Mouse (Mus musculus) heart, embryonic 15.5 days (tissue): ENCODE data around the gene Spsb1. TPM values are rescaled to one million over a fixed set of nuclear protein-coding genes. Genes with fewer than 3 reads are reported as not detected.

Experiments
- ATAC-seq: fragments of 200-750 bp; cut with Nextera tagmentation; replicated peaks from 2 replicates; pipeline ENCODE4 v1.8.0; 2017; ENCODE audit warnings: low read depth, moderate TSS enrichment; ENCODE audit not compliant: insufficient number of reproducible peaks, insufficient read depth, low FRiP score
- H3K27ac ChIP-seq: fragments of 300-500 bp; sonication (generic); 2 replicates; pipeline ENCODE4 v1.5.1; 2015; ENCODE audit warnings: mild to moderate bottlenecking, inconsistent platforms
- H3K27me3 ChIP-seq: fragments of 300-500 bp; sonication (generic); 2 replicates; pipeline ENCODE4 v1.6.1; 2015; ENCODE audit warnings: inconsistent platforms
- H3K36me3 ChIP-seq: fragments of 300-500 bp; sonication (generic); 2 replicates; pipeline ENCODE4 v1.6.1; 2015; ENCODE audit warnings: mild to moderate bottlenecking, inconsistent platforms
- H3K4me1 ChIP-seq: fragments of 300-500 bp; sonication (generic); replicated peaks from 2 replicates; pipeline ENCODE4 v1.6.1; 2015; ENCODE audit warnings: inconsistent platforms
- H3K4me2 ChIP-seq: fragments of 300-500 bp; sonication (generic); 2 replicates; pipeline ENCODE4 v1.6.1; 2015; ENCODE audit warnings: inconsistent platforms, mild to moderate bottlenecking, moderate library complexity
- H3K4me3 ChIP-seq: fragments of 300-500 bp; sonication (generic); 2 replicates; pipeline ENCODE4 v1.5.1; 2015; ENCODE audit warnings: mild to moderate bottlenecking, inconsistent platforms
- H3K9ac ChIP-seq: fragments of 300-500 bp; sonication (generic); 2 replicates; pipeline ENCODE4 v1.6.1; 2015; ENCODE audit warnings: mild to moderate bottlenecking, inconsistent platforms
- H3K9me3 ChIP-seq: fragments of 300-500 bp; sonication (generic); replicated peaks from 2 replicates; pipeline ENCODE4 v1.6.1; 2016; ENCODE audit warnings: inconsistent platforms
- WGBS: fragments of 180-500 bp; shearing (Covaris S2); methylation state at CpG from one replicate; pipeline ENCODE4 v1.1.7; 2015; ENCODE audit warnings: mixed read lengths; 5-methylcytosine and 5-hydroxymethylcytosine counted together
- polyA plus RNA-seq: library from polyadenylated mRNA; unstranded; fragments of >200 nt; fragmentation: Nextera tagmentation; extraction: Ambion mirVana; gene quantifications from 2 replicates; pipeline ENCODE4 v1.2.1, GENCODE M21; 2015

Spsb1 gene
- polyA plus RNA-seq, 1 experiment from 2014 or later, result 10.2 TPM

DNA sequence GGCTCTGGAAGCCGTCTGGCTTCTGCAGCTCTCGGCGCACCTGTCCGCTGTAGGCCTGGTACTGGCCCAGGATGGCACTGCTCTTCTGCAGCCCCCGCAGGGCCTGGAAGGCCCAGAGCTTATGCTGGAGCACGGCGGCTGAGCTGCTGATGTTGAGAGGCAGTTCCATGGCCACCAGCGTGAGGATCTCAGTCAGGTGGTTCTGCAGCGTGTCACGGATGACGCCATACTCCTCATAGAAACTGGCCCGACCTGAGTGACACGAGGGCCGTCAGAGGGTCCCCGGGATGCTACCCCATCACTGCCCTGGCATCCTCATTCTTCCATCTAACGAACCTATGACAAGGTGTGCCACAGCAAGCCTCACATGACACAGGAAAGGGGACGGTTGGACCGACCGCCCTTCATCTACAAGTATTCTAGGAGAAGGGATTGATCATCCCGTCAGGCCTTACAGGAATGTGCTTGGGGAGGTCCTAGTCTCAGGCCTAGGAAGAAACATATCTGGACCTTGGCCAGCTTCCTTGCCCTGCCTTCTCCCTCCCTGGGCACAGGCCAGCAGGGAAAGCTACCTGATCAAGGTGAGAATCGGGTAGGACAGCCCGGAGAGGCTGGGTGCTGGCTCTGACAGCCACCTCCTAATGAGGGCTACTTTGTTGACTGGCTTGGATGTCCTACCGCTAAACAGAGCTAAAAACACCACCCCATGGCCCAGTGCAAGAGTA, 29.2 kb upstream of the Spsb1 start:
- 89% methylated on average over 23 of the region's 23 CpGs for WGBS
- H3K4me3 ChIP-seq, result no peak overlapping the region
- ATAC-seq, result no peak
- H3K27me3 ChIP-seq, result no peaks in the 10 kb centered on the region
- peaks cover 6% of the 10 kb centered on the region; the same call in 1 of the 2 replicates for H3K36me3 ChIP-seq
- H3K9ac ChIP-seq, result no peak overlapping the region
- H3K4me1 ChIP-seq, result peaks cover 18% of the 10 kb centered on the region
- no peaks in the 10 kb centered on the region for H3K9me3 ChIP-seq
- H3K27ac ChIP-seq, result no peak overlapping the region
- no peak overlapping the region for H3K4me2 ChIP-seq

DNA sequence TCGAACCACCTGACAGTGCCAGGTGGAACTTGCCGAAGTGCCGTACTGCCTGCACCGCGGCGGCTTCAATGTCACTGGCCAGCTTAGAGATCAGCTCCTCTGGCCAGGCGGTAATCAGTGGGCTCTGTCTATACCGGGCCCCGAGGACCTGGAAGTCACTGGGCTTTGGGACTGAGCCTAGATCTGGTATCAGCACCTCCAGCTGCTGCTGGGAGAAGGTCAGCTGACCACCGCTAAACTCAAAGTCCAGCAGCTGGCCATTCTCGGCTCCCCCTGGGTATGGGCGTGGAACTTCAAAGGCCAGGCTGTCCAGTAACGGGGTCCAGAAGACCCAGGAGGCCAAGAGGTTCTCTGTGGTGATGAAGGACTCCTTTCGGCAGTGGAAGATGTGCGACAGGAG, 27.3 kb upstream of the Spsb1 start:
- H3K9me3 ChIP-seq, result no peaks in the 10 kb centered on the region
- peaks cover 24% of the 10 kb centered on the region for H3K4me1 ChIP-seq
- 77% methylated on average over 15 of the region's 15 CpGs for WGBS
- no peak overlapping the region for H3K4me3 ChIP-seq
- H3K36me3 ChIP-seq, result peaks cover 6% of the 10 kb centered on the region; the same call in 1 of the 2 replicates
- no peak for ATAC-seq
- H3K27me3 ChIP-seq, result no peaks in the 10 kb centered on the region
- no peak overlapping the region for H3K27ac ChIP-seq
- no peak overlapping the region for H3K4me2 ChIP-seq
- no peak overlapping the region for H3K9ac ChIP-seq

DNA sequence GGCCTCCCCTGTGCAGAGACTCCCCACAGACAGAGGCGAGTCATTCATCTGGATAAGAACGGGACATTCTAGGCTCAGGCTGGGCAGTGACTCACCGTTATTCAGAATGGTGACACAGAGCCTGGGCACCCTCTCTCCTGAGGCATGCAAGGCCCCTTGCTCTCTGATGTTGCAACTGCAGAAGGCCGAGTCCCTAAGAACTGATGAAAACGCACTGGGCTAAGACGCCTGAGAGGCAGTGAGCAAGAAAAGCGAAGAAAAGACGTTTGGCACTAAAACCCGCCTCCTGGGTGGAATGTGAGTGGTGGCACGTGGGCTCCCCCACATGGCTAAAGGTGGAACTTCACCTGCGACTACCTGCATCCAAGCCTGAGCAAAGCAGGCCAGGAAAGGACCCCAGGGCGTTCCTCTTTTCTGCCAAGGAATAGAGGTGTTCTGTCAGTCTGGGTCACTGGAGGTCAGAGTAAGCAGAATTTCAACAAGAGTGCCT, 25.0 kb upstream of the Spsb1 start:
- H3K9ac ChIP-seq, result peak overlapping the region; percentile 43; the same call in 1 of the 2 replicates
- WGBS, result 8% methylated on average over 12 of the region's 12 CpGs

DNA sequence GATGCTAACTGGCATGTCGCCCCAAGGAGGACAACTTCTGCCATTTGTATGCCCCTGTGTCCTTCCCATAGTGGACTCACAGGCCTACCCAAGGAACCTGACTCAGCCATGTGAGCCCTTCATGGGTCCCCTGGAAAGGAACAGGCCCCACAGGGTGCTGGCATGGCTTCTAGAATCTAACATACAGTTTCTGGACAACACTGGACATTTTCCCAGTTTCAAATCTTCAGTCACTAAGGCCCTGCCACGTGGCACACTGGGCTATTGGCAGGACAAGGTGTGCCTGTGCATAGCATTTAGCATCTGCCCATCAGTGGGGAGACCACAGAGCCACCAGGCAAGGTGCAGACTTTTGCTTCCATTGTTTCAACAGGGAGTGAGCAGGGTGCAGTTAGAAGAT, 24.0 kb upstream of the Spsb1 start:
- H3K27me3 ChIP-seq, result no peaks in the 10 kb centered on the region
- H3K4me1 ChIP-seq, result peaks cover 33% of the 10 kb centered on the region
- H3K27ac ChIP-seq, result no peak overlapping the region
- H3K4me2 ChIP-seq, result no peak overlapping the region
- H3K9me3 ChIP-seq, result no peaks in the 10 kb centered on the region
- ATAC-seq, result no peak
- no peak overlapping the region for H3K4me3 ChIP-seq
- 81% methylated on average over 2 of the region's 2 CpGs for WGBS
- H3K9ac ChIP-seq, result no peak overlapping the region
- peaks cover 6% of the 10 kb centered on the region; the same call in 1 of the 2 replicates for H3K36me3 ChIP-seq

More for the DNA sequence above, 25.0 kb upstream of the Spsb1 start:
- Histone ChIP-seq H3K4me1 (peaks cover 33% of the 10 kb centered on the region), H3K27ac (0 out of 2 replicates have a peak overlapping the region, but pooled peaks have one; percentile 10), H3K9me3 (no peaks in the 10 kb centered on the region), H3K27me3 (no peaks in the 10 kb centered on the region), H3K4me3 (peak overlapping the region; percentile 23; the same call in 1 of the 2 replicates), H3K4me2 (peak overlapping the region; percentile 65), H3K36me3 (peaks cover 6% of the 10 kb centered on the region; the same call in 1 of the 2 replicates)
- peak; percentile 29; the same call in 1 of the 2 replicates for ATAC-seq

DNA sequence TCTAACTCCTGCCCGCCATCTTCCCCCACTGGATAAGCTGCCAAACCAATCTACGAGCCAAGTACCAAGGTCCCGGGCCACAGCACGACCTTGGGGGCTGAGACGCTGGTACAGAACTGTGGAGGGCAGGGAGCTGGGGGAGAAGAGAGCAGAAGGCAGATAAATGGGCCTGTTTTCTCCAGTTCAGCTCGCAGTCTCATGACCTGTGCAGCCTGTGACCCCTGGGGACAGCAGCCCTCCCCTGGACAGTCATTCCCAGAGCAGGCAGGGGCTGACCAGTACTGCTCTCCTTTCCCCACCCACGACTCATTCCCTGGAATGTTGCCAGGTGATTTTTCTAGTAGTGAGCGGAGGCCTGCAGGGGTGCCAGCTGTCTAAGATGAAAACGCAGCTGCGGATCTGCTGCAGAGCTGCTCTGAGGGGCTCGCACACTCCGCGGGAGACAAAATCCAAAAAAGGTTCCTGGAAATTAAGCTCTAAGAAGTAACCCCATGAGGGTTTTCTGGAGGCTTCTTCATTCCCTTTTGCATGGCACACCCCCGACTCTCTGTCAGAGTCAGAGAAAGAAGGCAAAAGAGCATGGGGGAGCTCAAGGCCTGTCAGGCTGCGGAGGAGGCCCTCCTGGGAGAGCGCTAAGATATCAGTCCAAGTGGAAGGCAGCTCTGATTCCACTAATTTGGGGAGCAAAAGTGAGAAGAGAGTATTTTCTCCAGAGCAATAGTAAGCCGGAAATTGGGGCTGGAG, 23.1 kb upstream of the Spsb1 start:
- no peak overlapping the region for H3K4me2 ChIP-seq
- H3K36me3 ChIP-seq, result peaks cover 6% of the 10 kb centered on the region; the same call in 1 of the 2 replicates
- peaks cover 33% of the 10 kb centered on the region for H3K4me1 ChIP-seq
- H3K9ac ChIP-seq, result no peak overlapping the region
- peak; percentile 58 for ATAC-seq
- no peak overlapping the region for H3K4me3 ChIP-seq
- peak overlapping the region; percentile 51 for H3K27ac ChIP-seq
- H3K27me3 ChIP-seq, result no peaks in the 10 kb centered on the region
- H3K9me3 ChIP-seq, result no peaks in the 10 kb centered on the region
- WGBS, result 38% methylated on average over 17 of the region's 17 CpGs

DNA sequence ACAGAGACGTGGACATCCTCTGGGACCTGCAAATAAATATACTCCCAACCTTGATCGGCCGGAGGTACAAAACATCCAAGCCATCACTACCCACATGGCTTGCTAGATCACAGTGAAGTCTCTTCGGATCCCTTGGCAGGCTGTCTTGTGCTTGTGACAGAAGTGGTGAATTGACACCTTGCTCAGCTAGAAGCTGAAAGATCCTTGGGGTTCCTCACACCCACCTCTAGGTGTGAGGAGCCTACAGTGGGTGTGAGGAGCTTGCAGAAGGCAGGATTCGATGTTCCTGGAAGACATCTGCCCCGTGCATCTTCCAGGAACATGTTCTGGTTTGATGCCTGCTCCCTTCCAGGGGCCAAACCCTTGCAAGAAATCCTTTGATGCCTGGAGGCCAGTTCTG, 22.3 kb upstream of the Spsb1 start:
- H3K36me3 ChIP-seq, result peaks cover 6% of the 10 kb centered on the region; the same call in 1 of the 2 replicates
- H3K4me2 ChIP-seq, result no peak overlapping the region
- no peak overlapping the region for H3K27ac ChIP-seq
- H3K9ac ChIP-seq, result no peak overlapping the region
- H3K4me1 ChIP-seq, result peaks cover 33% of the 10 kb centered on the region
- WGBS, result 69% methylated on average over 6 of the region's 6 CpGs
- H3K27me3 ChIP-seq, result no peaks in the 10 kb centered on the region
- no peaks in the 10 kb centered on the region for H3K9me3 ChIP-seq
- no peak for ATAC-seq
- no peak overlapping the region for H3K4me3 ChIP-seq

DNA sequence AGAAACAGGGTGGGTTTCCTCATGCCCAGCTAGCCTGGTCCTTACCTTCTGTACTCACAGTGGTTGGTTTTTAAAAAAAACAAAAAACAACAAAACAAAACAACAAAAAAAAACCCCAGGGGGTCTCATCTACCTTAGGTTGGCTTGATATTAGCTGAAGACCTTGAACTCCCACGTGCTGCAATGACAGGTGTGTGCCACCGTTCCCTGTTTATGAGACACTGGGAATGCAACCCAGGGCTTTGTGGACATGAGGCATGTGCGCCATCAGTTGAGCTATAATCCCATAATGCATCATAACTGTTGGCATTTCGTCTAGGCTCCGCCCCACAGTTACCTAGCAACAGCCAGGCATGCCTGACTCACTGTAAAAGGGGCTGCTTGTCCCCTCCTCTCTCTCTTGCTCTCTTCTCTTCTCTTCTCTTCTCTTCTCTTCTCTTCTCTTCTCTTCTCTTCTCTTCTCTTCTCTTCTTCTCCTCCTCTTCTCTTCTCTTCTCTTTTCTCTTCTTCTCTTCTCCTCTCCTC, 20.9 kb upstream of the Spsb1 start:
- 79% methylated on average over 5 of the region's 5 CpGs for WGBS
- ATAC-seq, result no peak
- Histone ChIP-seq H3K4me3 (no peak overlapping the region), H3K4me1 (peaks cover 35% of the 10 kb centered on the region), H3K9ac (no peak overlapping the region), H3K27ac (no peak overlapping the region), H3K36me3 (no peaks in the 10 kb centered on the region), H3K4me2 (no peak overlapping the region), H3K9me3 (no peaks in the 10 kb centered on the region), H3K27me3 (no peaks in the 10 kb centered on the region; the same call in 1 of the 2 replicates)

DNA sequence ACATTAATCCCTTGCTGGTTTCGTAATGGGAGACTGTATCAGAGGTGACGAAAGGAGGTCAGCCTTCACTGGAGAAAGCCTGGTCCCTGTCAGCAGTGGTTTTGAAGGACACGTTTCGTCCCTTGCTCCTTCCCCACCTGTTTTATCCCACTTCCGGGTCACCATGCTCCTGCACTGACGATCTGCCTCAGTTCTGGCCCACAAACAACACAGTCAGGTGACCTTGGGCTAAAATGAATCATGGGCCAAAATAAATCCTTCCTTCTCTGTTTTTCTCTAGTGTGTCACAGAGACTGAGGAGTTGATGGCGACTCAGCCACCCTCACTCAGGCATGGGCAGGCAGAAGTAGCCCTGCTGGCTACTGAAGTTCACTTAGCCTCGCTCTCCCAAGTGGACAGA, 20.4 kb upstream of the Spsb1 start:
- no peak overlapping the region for H3K9ac ChIP-seq
- H3K27me3 ChIP-seq, result no peaks in the 10 kb centered on the region; the same call in 1 of the 2 replicates
- no peak overlapping the region for H3K4me2 ChIP-seq
- H3K4me1 ChIP-seq, result peaks cover 35% of the 10 kb centered on the region
- no peak for ATAC-seq
- H3K36me3 ChIP-seq, result no peaks in the 10 kb centered on the region
- H3K4me3 ChIP-seq, result no peak overlapping the region
- H3K27ac ChIP-seq, result no peak overlapping the region
- H3K9me3 ChIP-seq, result no peaks in the 10 kb centered on the region
- 48% methylated on average over 8 of the region's 8 CpGs for WGBS

DNA sequence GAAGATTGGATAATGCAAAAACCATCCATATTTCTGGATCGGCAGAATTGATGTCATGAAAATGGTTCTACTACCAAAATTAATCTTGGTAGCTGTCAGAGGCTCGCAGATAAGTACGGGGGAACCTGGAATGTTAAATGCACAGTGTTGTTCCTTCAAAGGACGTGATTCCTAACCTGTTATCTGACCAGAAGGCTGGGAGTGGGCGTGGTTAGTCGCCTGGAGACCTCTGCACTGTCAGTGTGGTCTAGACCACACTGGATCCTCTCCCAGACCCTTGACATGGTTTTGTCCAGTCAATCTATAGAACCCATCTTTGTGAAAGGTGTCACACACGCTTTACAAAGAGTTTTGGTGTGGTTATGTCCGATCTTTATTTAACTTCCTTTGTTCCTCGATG, 16.6 kb upstream of the Spsb1 start:
- H3K9ac ChIP-seq, result no peak overlapping the region
- peaks cover 16% of the 10 kb centered on the region for H3K4me1 ChIP-seq
- H3K36me3 ChIP-seq, result no peaks in the 10 kb centered on the region
- H3K27me3 ChIP-seq, result no peaks in the 10 kb centered on the region; the same call in 1 of the 2 replicates
- 54% methylated on average over 9 of the region's 9 CpGs for WGBS
- H3K4me3 ChIP-seq, result no peak overlapping the region
- no peak overlapping the region for H3K27ac ChIP-seq
- H3K4me2 ChIP-seq, result no peak overlapping the region
- ATAC-seq, result no peak
- no peaks in the 10 kb centered on the region for H3K9me3 ChIP-seq

DNA sequence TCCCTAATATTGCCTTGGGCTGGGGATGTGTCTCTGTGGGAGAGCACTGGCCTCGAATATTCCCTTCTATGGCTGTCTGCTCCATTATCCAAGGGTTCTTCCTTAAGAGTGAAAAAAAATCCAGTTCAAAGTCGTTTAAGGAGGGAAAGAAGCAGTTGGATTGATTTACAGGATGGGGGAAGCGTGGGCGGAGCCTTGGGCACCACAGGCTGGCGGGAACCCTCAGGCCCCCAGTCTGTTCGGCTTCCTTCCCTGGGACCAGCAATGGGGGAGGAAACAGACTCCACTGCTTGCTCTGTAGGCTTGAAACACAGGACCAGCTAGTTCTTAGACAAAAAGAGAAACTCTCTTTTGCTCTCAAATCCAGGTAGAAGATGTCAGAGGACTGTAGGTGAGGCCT, 13.7 kb upstream of the Spsb1 start:
- no peaks in the 10 kb centered on the region; the same call in 1 of the 2 replicates for H3K27me3 ChIP-seq
- H3K36me3 ChIP-seq, result no peaks in the 10 kb centered on the region
- no peak overlapping the region for H3K4me2 ChIP-seq
- H3K4me3 ChIP-seq, result no peak overlapping the region
- no peak for ATAC-seq
- no peak overlapping the region for H3K27ac ChIP-seq
- WGBS, result 44% methylated on average over 6 of the region's 6 CpGs
- H3K9ac ChIP-seq, result no peak overlapping the region
- H3K4me1 ChIP-seq, result peaks cover 23% of the 10 kb centered on the region
- no peaks in the 10 kb centered on the region for H3K9me3 ChIP-seq

DNA sequence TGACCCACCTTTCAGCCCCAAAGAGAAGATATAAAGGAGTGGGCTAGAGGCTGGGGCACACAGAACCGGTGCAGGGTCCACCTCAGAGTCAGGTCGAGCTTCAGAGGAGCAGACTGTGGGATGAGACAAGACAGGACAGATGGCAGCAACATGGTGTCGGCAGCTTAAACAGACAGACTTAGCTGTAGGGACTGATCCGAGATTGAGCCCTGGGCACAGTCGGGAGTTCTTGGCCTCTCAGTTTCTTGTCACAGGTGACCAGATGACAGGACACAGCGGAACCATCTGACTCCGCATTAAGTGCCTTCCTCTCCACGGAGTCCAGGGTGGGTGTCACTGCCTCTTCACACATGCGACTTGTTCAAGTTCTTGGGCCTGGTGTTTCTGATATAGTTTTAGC, 12.1 kb upstream of the Spsb1 start:
- Histone ChIP-seq H3K4me3 (no peak overlapping the region), H3K9me3 (no peaks in the 10 kb centered on the region), H3K27ac (no peak overlapping the region), H3K27me3 (no peaks in the 10 kb centered on the region; the same call in 1 of the 2 replicates), H3K9ac (no peak overlapping the region), H3K4me2 (no peak overlapping the region), H3K36me3 (no peaks in the 10 kb centered on the region), H3K4me1 (peaks cover 23% of the 10 kb centered on the region)
- 84% methylated on average over 9 of the region's 9 CpGs for WGBS
- no peak for ATAC-seq
